Mouse (Mus musculus): Measurements from ENCODE around the gene Lrg1.

Lrg1 gene

GRCm38 (mm10) chr17:56072243-56072642, 49.6 kb downstream of the Lrg1 start:
- no peak for DNase-seq

- no peak for DNase-seq
Observed at GRCm38 (mm10) chr17:56071126-56071525, 50.7 kb downstream of the Lrg1 start.
